Mouse (Mus musculus): Measurements from ENCODE around the gene Rnd1. TPM values are rescaled to one million over a fixed set of nuclear protein-coding genes. Genes with fewer than 3 reads are reported as not detected.
A peak's percentile ranks its signal among the peaks of the same experiment; 100 is the strongest.

The Rnd1 gene
- 14.4 TPM for polyA plus RNA-seq (2012; fragmentation: generic; extraction: Trizol)

GRCm38 (mm10) chr15:98676940-98677728, at the start of gene Rnd1:
Gene Rnd1, minus strand, starts transcription at chr15:98677461.
- no peaks in the 10 kb centered on the region for H3K79me2 ChIP-seq (ENCODE audit: control insufficient read depth, insufficient read depth)
- TF ChIP-seq MYOD1 (IDR thresholded peaks at IDR 0.05; ENCODE audit: control insufficient read depth in 1 of 3, insufficient read length in 2 of 3, low read depth in 2 of 3) (no peak), POLR2AphosphoS2 (IDR thresholded peaks at IDR 0.05; ENCODE audit: insufficient read length, low read depth) (peak; percentile 100), USF1 (IDR thresholded peaks at IDR 0.05; ENCODE audit: low read depth) (no peak), SRF (IDR thresholded peaks at IDR 0.05; ENCODE audit: control insufficient read depth, insufficient read length, low read depth) (peak; percentile 30), REST (IDR thresholded peaks at IDR 0.05; ENCODE audit: insufficient read depth, insufficient read length) (peak; percentile 13), TCF12 (IDR thresholded peaks at IDR 0.05; ENCODE audit: insufficient read depth, poor library complexity, severe bottlenecking) (no peak), POLR2A (IDR thresholded peaks at IDR 0.05; ENCODE audit: insufficient read length, low read depth) (peak; percentile 100)
- H3K4me2 ChIP-seq (ENCODE audit: low read depth): peak within 1 kb of the TSS; percentile 97
- H3K27me3 ChIP-seq (ENCODE audit: control insufficient read depth, insufficient read depth, insufficient read length): no peaks in the 10 kb centered on the region
- peak within 1 kb of the TSS; percentile 51 for H3K4me3 ChIP-seq
- H3K36me3 ChIP-seq (ENCODE audit: control insufficient read depth, insufficient read depth): no peaks in the 10 kb centered on the region
- H3ac ChIP-seq (ENCODE audit: control insufficient read depth, insufficient read length): peak within 1 kb of the TSS; percentile 8

GRCm38 (mm10) chr15:98726746-98727145, 49.5 kb upstream of the Rnd1 start:
- Histone ChIP-seq H3K4me2 (ENCODE audit: low read depth) (peak overlapping the region; percentile 100), H3K79me2 (ENCODE audit: control insufficient read depth, insufficient read depth) (no peaks in the 10 kb centered on the region), H3K27me3 (ENCODE audit: control insufficient read depth, insufficient read depth, insufficient read length) (no peaks in the 10 kb centered on the region), H3K4me3 (peak overlapping the region; percentile 50), H3K36me3 (ENCODE audit: control insufficient read depth, insufficient read depth) (no peaks in the 10 kb centered on the region), H3ac (ENCODE audit: control insufficient read depth, insufficient read length) (no peak overlapping the region)
- no peak for TF ChIP-seq CEBPB (IDR thresholded peaks at IDR 0.05; ENCODE audit: insufficient read depth, poor library complexity, severe bottlenecking)
- no peak for TF ChIP-seq MAX (IDR thresholded peaks at IDR 0.05; ENCODE audit: low read depth)
- no peak for TF ChIP-seq TCF3 (IDR thresholded peaks at IDR 0.05; ENCODE audit: insufficient read length, low read depth)
- TF ChIP-seq MYOD1 (IDR thresholded peaks at IDR 0.05; ENCODE audit: control insufficient read depth in 1 of 3, insufficient read length in 2 of 3, low read depth in 2 of 3): no peak
- TF ChIP-seq E2F4 (IDR thresholded peaks at IDR 0.05; ENCODE audit: insufficient read depth): no peak
- no peak for TF ChIP-seq POLR2AphosphoS2 (IDR thresholded peaks at IDR 0.05; ENCODE audit: insufficient read length, low read depth)
- no peak for TF ChIP-seq POLR2A (IDR thresholded peaks at IDR 0.05; ENCODE audit: insufficient read length, low read depth)
- TF ChIP-seq SRF (IDR thresholded peaks at IDR 0.05; ENCODE audit: control insufficient read depth, insufficient read length, low read depth): no peak
- TF ChIP-seq TCF12 (IDR thresholded peaks at IDR 0.05; ENCODE audit: insufficient read depth, poor library complexity, severe bottlenecking): no peak
- TF ChIP-seq REST (IDR thresholded peaks at IDR 0.05; ENCODE audit: insufficient read depth, insufficient read length): no peak
- no peak for TF ChIP-seq USF1 (IDR thresholded peaks at IDR 0.05; ENCODE audit: low read depth)
- no peak for TF ChIP-seq MYOG (IDR thresholded peaks at IDR 0.05; ENCODE audit: control insufficient read depth in 1 of 3, insufficient read depth in 1 of 3, insufficient read length in 2 of 3, low read depth in 2 of 3)

GRCm38 (mm10) chr15:98726079-98726478, 48.8 kb upstream of the Rnd1 start:
- Histone ChIP-seq H3K27me3 (ENCODE audit: control insufficient read depth, insufficient read depth, insufficient read length) (no peaks in the 10 kb centered on the region), H3ac (ENCODE audit: control insufficient read depth, insufficient read length) (no peak overlapping the region), H3K4me3 (no peak overlapping the region), H3K4me2 (ENCODE audit: low read depth) (no peak overlapping the region), H3K36me3 (ENCODE audit: control insufficient read depth, insufficient read depth) (no peaks in the 10 kb centered on the region), H3K79me2 (ENCODE audit: control insufficient read depth, insufficient read depth) (no peaks in the 10 kb centered on the region)
- no peak for TF ChIP-seq E2F4 (IDR thresholded peaks at IDR 0.05; ENCODE audit: insufficient read depth)
- TF ChIP-seq CEBPB (IDR thresholded peaks at IDR 0.05; ENCODE audit: insufficient read depth, poor library complexity, severe bottlenecking): no peak
- TF ChIP-seq MYOG (IDR thresholded peaks at IDR 0.05; ENCODE audit: control insufficient read depth in 1 of 3, insufficient read depth in 1 of 3, insufficient read length in 2 of 3, low read depth in 2 of 3): no peak
- no peak for TF ChIP-seq MAX (IDR thresholded peaks at IDR 0.05; ENCODE audit: low read depth)
- TF ChIP-seq USF1 (IDR thresholded peaks at IDR 0.05; ENCODE audit: low read depth): no peak
- TF ChIP-seq TCF3 (IDR thresholded peaks at IDR 0.05; ENCODE audit: insufficient read length, low read depth): no peak
- no peak for TF ChIP-seq TCF12 (IDR thresholded peaks at IDR 0.05; ENCODE audit: insufficient read depth, poor library complexity, severe bottlenecking)
- no peak for TF ChIP-seq POLR2A (IDR thresholded peaks at IDR 0.05; ENCODE audit: insufficient read length, low read depth)
- TF ChIP-seq POLR2AphosphoS2 (IDR thresholded peaks at IDR 0.05; ENCODE audit: insufficient read length, low read depth): no peak
- no peak for TF ChIP-seq MYOD1 (IDR thresholded peaks at IDR 0.05; ENCODE audit: control insufficient read depth in 1 of 3, insufficient read length in 2 of 3, low read depth in 2 of 3)
- no peak for TF ChIP-seq SRF (IDR thresholded peaks at IDR 0.05; ENCODE audit: control insufficient read depth, insufficient read length, low read depth)
- no peak for TF ChIP-seq REST (IDR thresholded peaks at IDR 0.05; ENCODE audit: insufficient read depth, insufficient read length)

GRCm38 (mm10) chr15:98724441-98724840, 47.2 kb upstream of the Rnd1 start:
- Histone ChIP-seq H3K27me3 (ENCODE audit: control insufficient read depth, insufficient read depth, insufficient read length) (no peaks in the 10 kb centered on the region), H3ac (ENCODE audit: control insufficient read depth, insufficient read length) (no peak overlapping the region), H3K36me3 (ENCODE audit: control insufficient read depth, insufficient read depth) (no peaks in the 10 kb centered on the region), H3K4me3 (no peak overlapping the region), H3K79me2 (ENCODE audit: control insufficient read depth, insufficient read depth) (no peaks in the 10 kb centered on the region), H3K4me2 (ENCODE audit: low read depth) (no peak overlapping the region)
- TF ChIP-seq MYOG (IDR thresholded peaks at IDR 0.05; ENCODE audit: control insufficient read depth in 1 of 3, insufficient read depth in 1 of 3, insufficient read length in 2 of 3, low read depth in 2 of 3) (no peak), POLR2A (IDR thresholded peaks at IDR 0.05; ENCODE audit: insufficient read length, low read depth) (no peak), MAX (IDR thresholded peaks at IDR 0.05; ENCODE audit: low read depth) (no peak), SRF (IDR thresholded peaks at IDR 0.05; ENCODE audit: control insufficient read depth, insufficient read length, low read depth) (no peak), TCF12 (IDR thresholded peaks at IDR 0.05; ENCODE audit: insufficient read depth, poor library complexity, severe bottlenecking) (no peak), CEBPB (IDR thresholded peaks at IDR 0.05; ENCODE audit: insufficient read depth, poor library complexity, severe bottlenecking) (no peak), USF1 (IDR thresholded peaks at IDR 0.05; ENCODE audit: low read depth) (no peak)

All from myocyte (in vitro differentiated cells).